Mouse (Mus musculus) T-cell, adult 66 days (primary cell): ENCODE data around the gene Rab42. TPM values are rescaled to one million over a fixed set of nuclear protein-coding genes. Genes with fewer than 3 reads are reported as not detected.

Experiments
- total RNA-seq, 2 experiments: library from RNA; stranded (reverse); gene quantifications; 3 replicates in 1 of 2; 4 replicates in 1 of 2; pipeline ENCODE4 v1.2.4; 2023

The Rab42 gene
- total RNA-seq: not detected

GRCm38 (mm10) chr4:132302939-132303479 lies at the start of gene Rab42:
TSS of gene Rab42 (minus strand) at chr4:132303385.

GRCm38 (mm10) chr4:132329115-132329834 lies 26.1 kb upstream of the Rab42 start, which contains the start of gene Trnau1ap:
TSS of gene Trnau1ap (minus strand) at chr4:132329538.

GRCm38 (mm10) chr4:132274156-132274862 lies 28.9 kb downstream of the Rab42 start, which contains the start of gene Taf12:
TSS of gene Taf12 (plus strand) at chr4:132274375.

GRCm38 (mm10) chr4:132261514-132262357 lies 41.4 kb downstream of the Rab42 start, which contains the start of gene Gmeb1:
TSS of gene Gmeb1 (minus strand) at chr4:132261602.

Other genes with a start within 250 kb of the Rab42 start
- gene Gm10300, start 228.7 kb downstream of the Rab42 start, total RNA-seq: under 1 TPM; 0.24 to 0.61 TPM
- 100 to 1,000 TPM; 135 to 145 TPM for gene Epb41, start 228.1 kb downstream of the Rab42 start, total RNA-seq
- not detected for gene Oprd1, start 158.9 kb downstream of the Rab42 start, total RNA-seq
- gene Ythdf2, start 91.1 kb downstream of the Rab42 start, total RNA-seq: 10 to 100 TPM; 76.0 to 85.7 TPM
- 10 to 100 TPM; 39.5 to 42.0 TPM for gene Gmeb1, start 41.8 kb downstream of the Rab42 start, total RNA-seq
- gene Taf12, start 29.0 kb downstream of the Rab42 start, total RNA-seq: 10 to 100 TPM; 37.3 to 42.9 TPM
- gene Trnau1ap, start 26.2 kb upstream of the Rab42 start, total RNA-seq: 10 to 100 TPM; 30.1 to 31.1 TPM
- 10 to 100 TPM; 13.4 to 21.2 TPM for gene Rcc1, start 50.2 kb upstream of the Rab42 start, total RNA-seq
- 10 to 100 TPM; 17.2 to 21.6 TPM for gene Phactr4, start 119.1 kb upstream of the Rab42 start, total RNA-seq
- 10 to 100 TPM in 1 of 2 experiments, 1 to 10 TPM in 1; 9.9 to 11.9 TPM for gene Med18, start 160.5 kb upstream of the Rab42 start, total RNA-seq
- 1 to 10 TPM; 6.2 to 6.3 TPM for gene Sesn2, start 207.1 kb upstream of the Rab42 start, total RNA-seq
- gene Atpif1, start 230.3 kb upstream of the Rab42 start, total RNA-seq: 10 to 100 TPM; 54.9 to 76.5 TPM
- gene Dnajc8, start 232.2 kb upstream of the Rab42 start, total RNA-seq: 100 to 1,000 TPM; 102 to 105 TPM